Mouse (Mus musculus) lung, postnatal 0 days (tissue): ENCODE measurements around the gene Smpd3.

Source experiments
- CTCF ChIP-seq: IDR thresholded peaks from 2 replicates; pipeline ENCODE4 v1.5.1; 2016; ENCODE audit warnings: antibody characterized with exemption, mild to moderate bottlenecking
- EP300 ChIP-seq: IDR thresholded peaks from 2 replicates; pipeline ENCODE4 v1.6.1; 2016; ENCODE audit warnings: antibody characterized with exemption, mild to moderate bottlenecking, control low read depth

- TF ChIP-seq CTCF, result no peak; the same call in 1 of the 2 replicates
- no peak for TF ChIP-seq EP300
These were observed at the start of gene Smpd3 for GRCm38 (mm10) chr8:106337852-106338521.
